Mouse (Mus musculus): ENCODE results near the gene Rem2. TPM values are rescaled to one million over a fixed set of nuclear protein-coding genes. Genes with fewer than 3 reads are reported as not detected.

Rem2 gene
- polyA plus RNA-seq, 1 experiment from 2014 or later: 3.8 TPM

- H3K27me3 ChIP-seq (ENCODE audit: insufficient read depth, poor library complexity, severe bottlenecking): no peaks in the 10 kb centered on the region
- H3K4me3 ChIP-seq: peak overlapping the region; percentile 90
- no peaks in the 10 kb centered on the region for H3K9me3 ChIP-seq
- H3K36me3 ChIP-seq: peaks cover 47% of the 10 kb centered on the region
- WGBS: 60% methylated on average over 12 of the region's 12 CpGs
- DNase-seq (ENCODE audit: low spot score): no peak
- H3K4me1 ChIP-seq: peaks cover 59% of the 10 kb centered on the region
- H3K27ac ChIP-seq: peak overlapping the region; percentile 100; the same call in 1 of the 2 replicates
These were observed 41.9 kb upstream of the Rem2 start for GRCm38 (mm10) chr14:54433941-54434531.

GRCm38 (mm10) chr14:54435194-54435918, 40.5 kb upstream of the Rem2 start:
- peaks cover 52% of the 10 kb centered on the region for H3K36me3 ChIP-seq
- peaks cover 47% of the 10 kb centered on the region for H3K4me1 ChIP-seq
- no peaks in the 10 kb centered on the region for H3K9me3 ChIP-seq
- no peak overlapping the region for H3K4me3 ChIP-seq
- no peak for DNase-seq (ENCODE audit: low spot score)
- no peak overlapping the region for H3K27ac ChIP-seq
- WGBS: 71% methylated on average over 11 of the region's 11 CpGs
- no peaks in the 10 kb centered on the region for H3K27me3 ChIP-seq (ENCODE audit: insufficient read depth, poor library complexity, severe bottlenecking)

- Histone ChIP-seq H3K36me3 (peaks cover 66% of the 10 kb centered on the region), H3K9me3 (no peaks in the 10 kb centered on the region), H3K4me1 (peaks cover 30% of the 10 kb centered on the region), H3K4me3 (no peak overlapping the region), H3K27me3 (ENCODE audit: insufficient read depth, poor library complexity, severe bottlenecking) (no peaks in the 10 kb centered on the region), H3K27ac (no peak overlapping the region)
- DNase-seq (ENCODE audit: low spot score): no peak
- WGBS: 92% methylated on average over 12 of the region's 12 CpGs
These were observed 36.7 kb upstream of the Rem2 start for GRCm38 (mm10) chr14:54439155-54439554.

- H3K9me3 ChIP-seq: no peaks in the 10 kb centered on the region
- WGBS: 78% methylated on average over 7 of the region's 7 CpGs
- H3K36me3 ChIP-seq: peaks cover 66% of the 10 kb centered on the region
- H3K27me3 ChIP-seq (ENCODE audit: insufficient read depth, poor library complexity, severe bottlenecking): no peaks in the 10 kb centered on the region
- H3K27ac ChIP-seq: no peak overlapping the region
- H3K4me3 ChIP-seq: no peak overlapping the region
- DNase-seq (ENCODE audit: low spot score): no peak
- peaks cover 27% of the 10 kb centered on the region for H3K4me1 ChIP-seq
These were observed 36.3 kb upstream of the Rem2 start for GRCm38 (mm10) chr14:54439610-54440009.

- Histone ChIP-seq H3K4me1 (peaks cover 20% of the 10 kb centered on the region), H3K27me3 (ENCODE audit: insufficient read depth, poor library complexity, severe bottlenecking) (no peaks in the 10 kb centered on the region), H3K27ac (no peak overlapping the region), H3K4me3 (no peak overlapping the region), H3K36me3 (peaks cover 60% of the 10 kb centered on the region), H3K9me3 (no peaks in the 10 kb centered on the region)
- 87% methylated on average over 14 of the region's 14 CpGs for WGBS
- no peak for DNase-seq (ENCODE audit: low spot score)
These were observed 35.4 kb upstream of the Rem2 start for GRCm38 (mm10) chr14:54440538-54440937.

- no peak for DNase-seq (ENCODE audit: low spot score)
- Histone ChIP-seq H3K9me3 (no peaks in the 10 kb centered on the region), H3K27ac (no peak overlapping the region), H3K4me3 (no peak overlapping the region), H3K4me1 (peaks cover 23% of the 10 kb centered on the region), H3K27me3 (ENCODE audit: insufficient read depth, poor library complexity, severe bottlenecking) (no peaks in the 10 kb centered on the region), H3K36me3 (peaks cover 52% of the 10 kb centered on the region)
- 73% methylated on average over 4 of the region's 4 CpGs for WGBS
These were observed 34.5 kb upstream of the Rem2 start for GRCm38 (mm10) chr14:54441365-54441764.

- H3K4me3 ChIP-seq: no peak overlapping the region
- peaks cover 23% of the 10 kb centered on the region for H3K4me1 ChIP-seq
- 82% methylated on average over 3 of the region's 3 CpGs for WGBS
- H3K36me3 ChIP-seq: peaks cover 40% of the 10 kb centered on the region
- H3K27me3 ChIP-seq (ENCODE audit: insufficient read depth, poor library complexity, severe bottlenecking): no peaks in the 10 kb centered on the region
- H3K27ac ChIP-seq: peak overlapping the region; percentile 26; the same call in 1 of the 2 replicates
- DNase-seq (ENCODE audit: low spot score): no peak
- H3K9me3 ChIP-seq: no peaks in the 10 kb centered on the region
These were observed 33.4 kb upstream of the Rem2 start for GRCm38 (mm10) chr14:54442548-54442947.

- Histone ChIP-seq H3K36me3 (peaks cover 35% of the 10 kb centered on the region), H3K4me3 (0 out of 2 replicates have a peak overlapping the region, but pooled peaks have one; percentile 22), H3K9me3 (no peaks in the 10 kb centered on the region), H3K27ac (peak overlapping the region; percentile 64), H3K27me3 (ENCODE audit: insufficient read depth, poor library complexity, severe bottlenecking) (no peaks in the 10 kb centered on the region), H3K4me1 (peaks cover 23% of the 10 kb centered on the region)
- 25% methylated on average over 3 of the region's 3 CpGs for WGBS
- no peak for DNase-seq (ENCODE audit: low spot score)
These were observed 32.7 kb upstream of the Rem2 start for GRCm38 (mm10) chr14:54443196-54443595.

GRCm38 (mm10) chr14:54443712-54444618, 31.9 kb upstream of the Rem2 start:
- DNase-seq (ENCODE audit: low spot score): no peak
- H3K9me3 ChIP-seq: no peaks in the 10 kb centered on the region
- peaks cover 28% of the 10 kb centered on the region for H3K36me3 ChIP-seq
- WGBS: 49% methylated on average over 15 of the region's 15 CpGs
- H3K27ac ChIP-seq: peak overlapping the region; percentile 64
- no peaks in the 10 kb centered on the region for H3K27me3 ChIP-seq (ENCODE audit: insufficient read depth, poor library complexity, severe bottlenecking)
- H3K4me3 ChIP-seq: no peak overlapping the region
- H3K4me1 ChIP-seq: peaks cover 26% of the 10 kb centered on the region

GRCm38 (mm10) chr14:54445476-54445875, 30.4 kb upstream of the Rem2 start:
- DNase-seq (ENCODE audit: low spot score): no peak
- peaks cover 13% of the 10 kb centered on the region for H3K36me3 ChIP-seq
- H3K27ac ChIP-seq: no peak overlapping the region
- no peaks in the 10 kb centered on the region for H3K9me3 ChIP-seq
- H3K4me3 ChIP-seq: no peak overlapping the region
- no peaks in the 10 kb centered on the region for H3K27me3 ChIP-seq (ENCODE audit: insufficient read depth, poor library complexity, severe bottlenecking)
- H3K4me1 ChIP-seq: peaks cover 28% of the 10 kb centered on the region
- WGBS: 26% methylated on average over 3 of the region's 3 CpGs

- WGBS: 84% methylated on average over 9 of the region's 9 CpGs
- Histone ChIP-seq H3K9me3 (no peaks in the 10 kb centered on the region), H3K4me1 (peaks cover 5% of the 10 kb centered on the region; the same call in 1 of the 2 replicates), H3K27ac (no peak overlapping the region), H3K27me3 (ENCODE audit: insufficient read depth, poor library complexity, severe bottlenecking) (peaks cover 9% of the 10 kb centered on the region; the same call in 1 of the 2 replicates), H3K36me3 (no peaks in the 10 kb centered on the region), H3K4me3 (no peak overlapping the region)
- no peak for DNase-seq (ENCODE audit: low spot score)
These were observed 22.3 kb upstream of the Rem2 start for GRCm38 (mm10) chr14:54453566-54453965.

- WGBS: 72% methylated on average over 11 of the region's 11 CpGs
- DNase-seq (ENCODE audit: low spot score): no peak
- Histone ChIP-seq H3K27ac (no peak overlapping the region), H3K4me3 (no peak overlapping the region), H3K36me3 (no peaks in the 10 kb centered on the region), H3K4me1 (no peaks in the 10 kb centered on the region), H3K27me3 (ENCODE audit: insufficient read depth, poor library complexity, severe bottlenecking) (peaks cover 9% of the 10 kb centered on the region; the same call in 1 of the 2 replicates), H3K9me3 (no peaks in the 10 kb centered on the region)
These were observed 21.0 kb upstream of the Rem2 start for GRCm38 (mm10) chr14:54454669-54455528.
